Mouse (Mus musculus) effector memory CD4-positive, alpha-beta T cell, adult 7 months (primary cell): ENCODE data around the gene 1700034I23Rik. TPM values are rescaled to one million over a fixed set of nuclear protein-coding genes. Genes with fewer than 3 reads are reported as not detected.

Experiments
- polyA plus RNA-seq: library from polyadenylated mRNA; unstranded; fragments of 100-300 nt; shearing (Covaris generic); gene quantifications from one replicate; pipeline ENCODE4 v1.2.1, GENCODE M21; 2017

1700034I23Rik gene
- polyA plus RNA-seq: 0.16 TPM

DNA sequence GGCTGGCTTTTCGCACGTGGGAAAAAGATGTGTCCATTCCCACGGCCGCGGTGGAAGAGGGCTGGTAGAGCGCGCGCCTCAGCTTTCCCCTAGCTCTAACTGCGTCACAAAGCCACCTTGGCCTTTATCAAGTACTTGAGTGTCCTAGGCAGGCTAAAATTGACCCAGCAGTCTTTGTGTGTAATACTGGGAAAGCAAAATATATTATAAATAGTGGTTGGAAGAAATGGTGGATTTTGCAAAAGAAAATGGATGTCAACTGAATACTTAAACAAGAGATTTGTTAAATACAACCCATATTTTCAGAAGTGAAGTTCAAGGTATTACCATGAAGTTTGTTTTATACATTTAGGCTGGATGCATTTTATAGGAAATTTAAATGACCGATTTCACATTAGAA, at the start of gene 1700034I23Rik:
Gene 1700034I23Rik (minus strand): TSS at position 101 of the 400 bp plus-strand sequence.

DNA sequence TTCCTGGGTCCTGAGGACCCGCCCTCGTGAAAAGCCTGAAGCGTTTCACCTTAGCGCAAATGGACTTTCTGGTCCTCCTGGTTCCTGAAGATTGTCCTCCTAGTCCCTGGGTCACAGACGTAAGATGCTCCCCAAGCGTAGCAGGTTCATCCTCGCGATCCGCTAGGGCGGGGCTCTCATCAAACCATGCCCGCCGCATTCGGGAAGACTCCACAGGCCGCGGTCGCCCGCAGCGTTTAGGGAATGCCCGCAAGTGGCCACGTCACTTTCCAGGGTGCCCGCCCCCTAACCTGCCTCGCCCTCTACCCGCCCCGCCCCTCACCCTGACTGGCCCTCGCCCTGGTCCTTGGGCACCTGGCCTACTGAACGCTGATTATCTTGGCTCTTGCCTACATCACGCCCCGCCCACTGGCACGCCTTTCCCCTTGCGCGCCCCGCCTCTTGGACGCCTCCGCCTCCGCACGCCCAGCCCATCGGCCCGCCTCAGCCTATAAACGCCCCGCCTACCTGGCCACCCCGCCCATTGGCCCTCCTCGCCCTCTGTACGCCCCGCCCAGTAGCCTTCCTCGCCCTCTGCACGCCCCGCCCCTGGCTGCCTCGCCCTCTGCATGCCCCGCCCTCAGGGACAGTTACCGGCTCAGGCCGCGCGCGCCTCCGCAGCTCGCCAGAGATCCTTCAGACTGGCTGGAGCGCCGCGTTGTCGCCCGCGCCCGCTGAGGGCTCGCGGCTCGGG, 47.0 kb upstream of the 1700034I23Rik start, which contains the start of gene Larp1b:
Gene Larp1b (plus strand): TSS at position 659 of the 733 bp plus-strand sequence.

Other genes with a start within 250 kb of the 1700034I23Rik start
- gene Slc25a31, start 193.7 kb downstream of the 1700034I23Rik start, polyA plus RNA-seq: not detected
- gene Hspa4l, start 158.0 kb downstream of the 1700034I23Rik start, polyA plus RNA-seq: 30.3 TPM
- gene Plk4, start 102.5 kb downstream of the 1700034I23Rik start, polyA plus RNA-seq: 21.8 TPM
- gene Mfsd8, start 55.7 kb downstream of the 1700034I23Rik start, polyA plus RNA-seq: 8.7 TPM
- gene Abhd18, start 55.6 kb downstream of the 1700034I23Rik start, polyA plus RNA-seq: 5.3 TPM
- 28.9 TPM for gene Larp1b, start 47.3 kb upstream of the 1700034I23Rik start, polyA plus RNA-seq
- gene Pgrmc2, start 180.5 kb upstream of the 1700034I23Rik start, polyA plus RNA-seq: 15.0 TPM